Mouse (Mus musculus) right cerebral cortex, postnatal 10 days (tissue): ENCODE measurements around the gene B230217C12Rik.

Experiments
- DNase-seq, 2 experiments: peaks; one replicate each; pipeline ENCODE4 v3.0.0; 2021; ENCODE audit warnings: low spot score in 2 of 2

B230217C12Rik gene

DNA sequence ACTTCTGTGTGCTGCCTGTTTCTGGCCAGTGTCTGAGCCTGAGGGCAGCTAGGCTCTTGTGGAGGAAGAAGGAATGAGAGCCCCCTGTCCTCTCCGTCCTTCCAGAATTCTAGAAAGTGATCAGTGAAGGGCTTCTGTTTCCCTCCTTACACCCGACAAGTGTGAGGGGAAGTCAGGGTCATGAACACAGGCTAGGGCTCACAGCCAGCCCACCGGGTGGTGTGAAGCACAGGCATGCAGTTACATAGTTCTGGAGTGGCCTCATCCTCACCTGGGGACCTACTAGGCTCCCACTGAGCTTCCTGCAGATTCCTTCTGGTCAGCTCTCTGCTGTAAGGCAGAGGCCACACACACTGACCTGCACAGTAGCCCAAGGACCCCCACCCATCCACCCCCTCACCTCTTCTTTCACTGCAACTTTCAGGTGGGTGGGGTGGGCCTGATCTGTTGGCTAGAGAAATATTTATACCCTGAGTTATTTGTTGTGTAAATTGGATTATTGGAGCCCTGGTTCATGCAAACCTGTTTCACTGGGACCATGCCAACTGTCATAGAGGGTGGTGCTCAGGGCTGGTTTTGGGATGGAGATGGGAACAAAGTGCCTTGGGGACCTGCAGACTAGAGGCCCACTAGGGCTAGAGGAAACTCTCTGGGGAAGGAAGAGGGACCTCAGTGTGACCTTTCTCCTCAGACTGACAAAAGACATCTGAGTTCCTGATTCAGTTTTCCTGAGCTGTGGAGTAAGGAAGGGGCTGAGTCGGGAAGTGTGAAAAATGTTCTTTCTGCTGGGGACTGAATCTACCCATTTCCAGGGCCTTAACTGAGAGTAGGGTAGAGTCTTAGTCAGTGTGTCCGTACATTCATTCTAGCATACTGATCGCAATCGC, 31.1 kb upstream of the B230217C12Rik start:
- DNase-seq = no peak

DNA sequence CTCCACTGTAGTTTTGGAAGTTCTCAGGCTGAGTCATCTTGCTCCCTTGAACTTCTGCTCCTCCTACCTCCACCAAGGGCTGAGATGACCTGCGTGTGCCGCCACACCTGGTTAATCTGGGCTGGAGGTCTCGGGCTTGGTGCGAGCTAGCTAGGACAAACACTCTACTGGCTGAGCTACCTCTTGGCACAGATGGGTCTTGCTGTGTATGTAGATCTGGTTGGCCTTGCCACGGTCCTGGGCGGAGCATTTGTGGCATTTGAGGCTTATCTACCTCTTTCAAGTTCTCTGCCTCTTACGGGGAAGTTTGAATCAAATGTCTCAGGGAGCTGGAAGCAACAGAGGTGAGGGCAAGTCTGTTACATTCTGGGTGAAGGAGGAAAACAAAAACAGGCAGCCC, 30.2 kb upstream of the B230217C12Rik start:
- no peak for DNase-seq

DNA sequence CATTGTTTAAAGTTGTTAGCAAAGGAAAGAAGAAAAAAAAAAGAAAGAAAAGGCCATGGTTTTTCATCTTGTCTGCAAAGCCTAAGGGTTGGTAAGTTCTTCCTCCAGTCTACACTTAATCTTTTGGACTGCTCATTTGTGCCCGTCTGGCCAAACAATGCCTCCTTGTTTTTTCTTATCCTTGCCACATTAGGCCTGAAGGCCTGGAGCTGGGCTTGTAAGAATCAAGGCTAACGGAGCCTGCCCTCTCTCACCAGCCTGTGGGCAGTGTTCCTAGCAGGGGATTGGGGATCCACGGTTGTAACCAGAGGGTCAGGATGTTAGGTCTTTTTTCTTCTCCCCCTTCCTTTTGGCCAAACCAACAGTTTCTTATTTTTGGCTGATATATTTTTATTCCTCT, 29.6 kb upstream of the B230217C12Rik start:
- no peak for DNase-seq

DNA sequence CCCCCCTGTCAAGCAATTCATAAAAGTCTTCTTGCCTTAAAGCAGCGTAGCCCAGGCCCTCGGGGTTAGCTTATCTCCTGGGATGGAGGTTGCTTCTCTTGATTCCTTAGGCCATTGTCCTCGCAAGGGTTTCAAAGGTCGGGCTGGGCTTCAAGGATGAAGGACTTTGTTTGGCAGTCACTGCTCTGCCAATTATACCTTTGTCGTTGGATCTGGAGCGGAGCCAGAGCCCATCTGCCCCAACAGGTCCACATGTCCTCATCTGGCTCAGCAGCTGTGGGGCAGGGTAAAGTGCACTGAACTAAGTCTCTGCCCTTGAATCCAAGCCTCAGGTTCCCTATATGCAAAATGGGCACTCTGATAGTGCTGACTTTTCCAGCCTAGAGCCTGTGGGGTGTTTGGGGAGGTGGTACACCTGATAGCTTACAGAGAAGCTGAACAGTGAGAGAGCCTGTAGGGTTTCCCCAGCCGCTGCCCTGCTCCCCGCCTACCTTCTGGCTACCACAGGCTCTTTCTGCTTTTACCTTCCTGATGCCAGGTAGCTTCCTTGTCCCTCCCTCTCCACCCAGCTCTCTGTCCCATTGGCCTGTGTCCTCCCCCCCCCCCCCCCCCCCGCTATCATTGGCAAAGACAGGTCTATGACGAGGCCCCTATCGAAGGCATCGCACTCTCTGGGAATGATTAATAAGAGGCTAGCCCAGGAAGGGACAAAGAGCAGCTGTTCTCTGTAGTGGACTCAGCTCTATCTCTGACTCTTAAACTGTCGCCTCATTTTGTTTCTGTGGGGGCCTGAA, 28.8 kb upstream of the B230217C12Rik start:
- no peak for DNase-seq

DNA sequence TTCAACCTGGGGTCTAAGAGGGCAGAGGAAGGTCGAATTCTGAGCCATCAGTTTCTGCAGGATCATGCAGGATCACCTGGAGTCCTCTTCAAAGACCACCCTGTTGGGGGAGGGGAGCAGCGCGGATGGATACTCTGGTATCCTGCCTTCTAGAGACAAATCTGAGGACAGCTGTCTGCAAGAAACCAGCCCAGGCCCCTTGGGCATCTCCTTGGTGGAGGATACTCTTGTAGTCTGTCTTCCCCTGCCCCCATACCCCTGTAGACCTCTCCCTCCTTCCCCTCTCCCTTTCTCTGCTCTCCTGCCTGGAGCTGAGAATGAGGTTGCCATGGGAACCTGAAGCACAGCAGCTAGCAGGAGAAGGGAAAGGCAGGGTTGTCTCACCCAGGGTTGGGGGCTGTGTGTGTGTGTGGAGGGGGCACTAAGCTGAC, 28.1 kb upstream of the B230217C12Rik start:
- DNase-seq = peak; percentile 78 to 86

DNA sequence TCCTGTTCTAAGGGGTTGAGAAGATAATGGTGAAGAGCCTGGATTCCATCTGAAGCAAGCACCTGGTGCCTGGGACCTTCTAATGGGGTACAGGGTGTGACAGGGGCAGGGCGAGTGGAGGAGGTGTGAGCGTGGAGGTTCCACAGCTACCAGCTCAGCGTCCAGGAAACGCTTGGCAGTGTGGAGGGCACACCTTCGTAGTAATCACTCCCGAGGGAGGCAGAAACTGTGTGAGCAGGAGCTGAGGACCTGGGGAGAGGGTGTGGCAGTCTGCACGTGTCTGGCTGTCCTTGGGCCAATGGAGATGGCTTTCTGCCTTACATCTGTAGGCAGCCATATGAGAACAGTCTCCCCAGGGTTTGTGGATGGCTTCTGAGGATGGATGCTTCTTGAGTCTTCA, 27.5 kb upstream of the B230217C12Rik start:
- DNase-seq = no peak

DNA sequence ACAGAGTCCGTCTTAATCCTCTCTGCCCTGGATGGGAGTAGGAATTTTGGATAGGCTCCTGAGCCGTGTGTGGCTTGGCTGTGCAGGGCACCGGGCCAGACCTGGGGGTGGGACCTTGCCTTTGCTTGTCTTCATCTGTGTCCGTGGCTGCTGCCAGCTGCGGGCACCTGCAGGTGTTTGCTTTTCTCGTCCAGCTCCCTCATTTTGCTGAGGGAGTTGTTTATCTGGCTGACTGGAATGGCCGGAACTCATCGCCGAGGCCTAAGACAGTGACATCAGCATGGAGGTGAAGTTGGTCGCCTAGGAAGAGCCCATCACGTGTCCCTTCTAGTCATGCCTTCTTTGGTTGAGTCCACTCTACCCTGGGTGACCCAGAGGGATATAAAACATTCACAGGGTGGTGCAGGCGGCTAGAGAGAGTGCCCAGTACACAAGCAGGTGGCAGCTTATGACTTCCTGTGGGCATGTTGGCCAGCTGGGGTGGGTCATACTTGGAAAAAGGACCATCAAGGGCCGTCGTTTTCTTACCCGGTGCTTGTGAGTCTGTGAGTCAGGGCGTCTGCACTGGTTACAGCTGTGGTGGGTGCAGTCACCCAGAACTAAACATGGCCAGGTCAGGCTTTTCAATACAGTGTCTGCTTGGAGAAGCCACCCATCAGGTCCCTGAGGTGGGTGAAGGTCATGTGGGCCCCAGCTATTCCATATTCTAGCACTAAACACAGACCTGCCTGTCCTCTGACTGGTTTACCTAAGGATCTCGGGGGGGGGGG, 26.6 kb upstream of the B230217C12Rik start:
- DNase-seq = no peak

DNA sequence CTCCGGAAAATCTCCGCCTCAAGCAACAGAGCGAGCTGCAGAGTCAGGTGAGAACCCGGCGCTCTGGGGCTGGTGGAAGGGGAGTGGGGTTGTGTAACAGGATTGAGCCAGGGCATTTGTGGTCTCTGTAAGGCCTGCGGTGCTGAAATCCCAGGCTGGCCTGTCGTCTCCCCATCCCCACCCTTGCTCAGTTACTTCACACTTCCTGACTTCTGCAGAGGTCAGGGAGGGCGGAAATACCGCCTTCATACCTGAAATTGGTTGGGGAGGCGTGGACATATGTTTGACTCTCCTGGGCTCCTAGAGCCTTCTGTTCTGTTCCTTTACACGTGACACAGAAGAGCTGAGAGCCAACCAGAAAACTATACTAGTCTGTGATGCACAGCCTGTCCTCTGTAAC, 24.8 kb upstream of the B230217C12Rik start:
- DNase-seq = no peak

DNA sequence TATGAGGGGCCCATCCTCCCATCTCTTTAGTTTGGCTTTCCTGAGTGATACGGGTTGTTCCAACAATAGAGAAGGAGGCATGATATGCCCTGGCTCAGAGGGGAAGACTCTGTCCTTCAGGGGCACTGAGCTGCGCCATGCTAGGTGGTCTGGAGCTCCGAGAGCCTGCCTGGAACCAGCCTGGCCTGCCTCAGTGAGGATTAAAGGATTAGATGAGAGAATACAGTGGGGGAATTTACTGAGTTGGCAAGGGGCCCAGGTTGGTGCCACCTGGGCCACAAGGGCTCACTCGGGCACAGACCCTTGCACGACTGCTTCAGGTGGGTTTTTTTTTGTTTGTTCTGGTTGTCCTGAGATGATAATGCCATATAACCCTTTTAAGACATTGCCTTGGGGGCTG, 24.4 kb upstream of the B230217C12Rik start:
- no peak for DNase-seq

DNA sequence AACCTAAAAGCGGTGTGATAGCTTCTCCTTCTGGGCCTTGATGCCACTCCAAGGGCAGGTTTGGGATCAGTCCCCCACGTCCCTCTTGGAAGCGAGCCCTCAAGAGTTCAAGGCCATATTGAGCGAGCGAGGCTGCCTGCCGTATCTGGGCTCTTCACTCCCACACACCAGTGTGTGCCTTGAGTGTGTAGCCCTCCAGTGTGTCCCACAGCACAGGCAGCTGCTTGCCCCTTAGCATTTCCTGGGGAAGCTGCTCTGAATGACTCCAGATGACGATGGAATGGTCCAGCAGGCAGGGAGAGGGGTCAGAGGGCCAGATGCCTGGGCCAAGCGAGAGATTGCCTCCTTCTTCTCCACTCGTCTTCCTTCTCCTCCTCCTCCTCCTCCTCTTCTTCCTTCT, 23.7 kb upstream of the B230217C12Rik start:
- DNase-seq = no peak

DNA sequence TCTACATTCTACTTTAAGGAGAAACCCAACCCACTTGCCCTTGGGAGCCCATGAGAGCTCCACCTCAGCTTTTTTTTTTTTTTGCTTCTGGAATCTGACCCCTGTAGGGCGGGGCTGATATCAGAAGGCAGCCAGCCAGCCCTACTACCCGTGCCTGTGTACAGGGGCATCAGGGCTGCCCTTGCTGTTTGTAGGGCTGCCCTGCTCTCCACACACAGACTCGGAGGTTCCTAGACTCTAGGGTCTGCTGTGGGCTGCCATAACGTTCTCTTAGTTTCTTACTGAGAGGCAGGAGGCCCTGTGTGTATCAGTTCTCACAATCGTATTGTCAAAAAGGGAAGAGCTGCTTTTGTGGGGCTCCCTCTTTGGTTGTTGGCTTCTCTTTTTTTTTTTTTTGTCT, 23.2 kb upstream of the B230217C12Rik start:
- no peak for DNase-seq

DNA sequence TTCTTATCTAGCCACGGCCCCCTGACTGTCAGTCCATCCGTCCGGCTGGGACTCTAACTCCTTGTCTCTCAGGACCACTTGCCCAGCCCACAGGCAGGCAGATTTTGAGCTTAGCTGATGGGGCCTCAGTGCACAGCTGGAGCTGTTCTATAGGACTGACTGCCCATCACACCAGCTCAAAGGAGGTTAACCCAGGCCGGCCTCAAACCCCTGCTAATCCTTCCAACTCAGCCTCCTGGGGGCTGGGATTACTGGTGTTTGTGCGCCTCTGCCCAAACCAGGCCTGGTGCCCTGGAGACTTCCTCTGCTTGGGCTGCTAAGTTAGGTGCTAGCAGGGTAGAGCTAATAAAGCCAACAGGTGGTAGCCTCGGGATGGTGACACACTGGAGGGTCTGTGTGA, 22.6 kb upstream of the B230217C12Rik start:
- DNase-seq = no peak

DNA sequence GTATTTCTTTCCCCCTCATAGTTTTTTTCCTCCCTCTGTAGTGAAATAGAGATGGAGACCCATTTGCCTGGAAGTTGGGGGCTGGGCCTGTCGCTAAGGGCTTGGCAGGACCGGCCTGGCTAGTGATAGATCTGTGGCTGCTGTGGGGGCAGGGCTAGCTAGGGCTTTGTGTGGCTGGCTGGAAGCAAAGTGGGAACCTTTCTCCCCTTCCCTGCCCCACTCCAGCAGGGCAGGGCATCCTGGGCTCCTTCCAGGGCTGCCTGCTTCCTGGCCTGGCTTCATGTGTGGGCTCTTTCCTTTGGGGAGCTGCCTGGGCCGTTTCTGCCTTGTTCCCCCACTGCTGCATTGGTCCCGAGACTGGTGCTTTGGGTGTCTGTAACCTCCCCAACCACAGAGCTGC, 22.0 kb upstream of the B230217C12Rik start:
- peak; percentile 82 for DNase-seq

DNA sequence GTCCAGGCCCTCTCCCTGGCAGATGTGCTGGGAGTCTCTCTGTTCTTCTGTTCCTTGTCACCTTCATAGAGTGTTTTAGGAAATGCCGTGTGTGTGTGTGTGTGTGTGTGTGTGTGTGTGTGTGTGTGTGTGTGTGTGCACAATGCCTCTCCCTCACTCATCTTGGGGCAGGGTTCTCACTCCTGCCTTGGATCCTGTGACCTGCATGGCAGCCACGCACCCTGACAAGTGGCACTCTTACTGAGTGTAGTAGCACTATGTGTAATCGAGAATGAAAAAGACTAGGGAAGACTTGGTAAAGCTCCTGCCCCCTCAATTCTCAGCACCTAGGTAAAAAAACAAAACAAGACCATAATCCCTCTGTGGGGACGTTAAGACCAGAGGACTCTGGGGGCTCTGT, 21.5 kb upstream of the B230217C12Rik start:
- no peak for DNase-seq

DNA sequence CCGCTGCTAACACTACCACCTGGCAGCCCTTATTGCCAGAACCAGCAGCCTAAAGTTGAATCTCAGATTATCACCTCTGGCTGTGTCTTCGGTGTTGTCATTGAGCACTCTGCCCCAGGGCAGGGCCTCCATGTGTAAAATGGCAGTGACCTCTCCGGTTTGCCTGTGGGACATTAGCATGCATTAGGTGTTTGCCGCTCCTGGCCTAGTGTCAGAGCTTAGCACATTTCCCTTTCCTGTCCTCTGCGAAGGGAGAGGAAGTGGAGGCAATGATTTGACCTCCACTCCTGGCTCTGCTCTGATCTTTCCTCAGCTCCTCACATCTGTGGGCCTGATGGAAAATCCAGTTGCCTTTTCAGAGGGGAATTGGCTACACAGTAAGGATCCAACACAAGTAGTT, 20.7 kb upstream of the B230217C12Rik start:
- DNase-seq = no peak

DNA sequence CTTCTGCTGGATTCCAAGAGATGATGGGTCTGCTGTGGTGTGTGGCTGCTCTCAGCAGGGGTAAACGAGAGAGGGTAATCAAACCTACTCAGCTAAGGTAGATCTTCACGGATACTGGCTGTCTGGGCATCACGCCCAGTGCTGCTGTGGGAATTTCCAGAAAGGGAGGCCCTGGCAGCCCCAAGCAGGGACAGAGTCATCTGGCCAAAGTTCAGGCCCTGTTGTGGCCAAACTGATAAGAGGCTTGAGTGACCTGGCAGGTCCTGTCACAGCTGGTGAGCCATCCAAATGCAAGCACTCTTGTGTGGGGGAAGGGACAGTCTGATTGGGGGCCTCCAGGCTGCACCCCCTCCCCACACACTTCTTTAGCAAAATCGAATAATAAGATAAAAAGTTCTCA, 19.7 kb upstream of the B230217C12Rik start:
- DNase-seq = no peak

DNA sequence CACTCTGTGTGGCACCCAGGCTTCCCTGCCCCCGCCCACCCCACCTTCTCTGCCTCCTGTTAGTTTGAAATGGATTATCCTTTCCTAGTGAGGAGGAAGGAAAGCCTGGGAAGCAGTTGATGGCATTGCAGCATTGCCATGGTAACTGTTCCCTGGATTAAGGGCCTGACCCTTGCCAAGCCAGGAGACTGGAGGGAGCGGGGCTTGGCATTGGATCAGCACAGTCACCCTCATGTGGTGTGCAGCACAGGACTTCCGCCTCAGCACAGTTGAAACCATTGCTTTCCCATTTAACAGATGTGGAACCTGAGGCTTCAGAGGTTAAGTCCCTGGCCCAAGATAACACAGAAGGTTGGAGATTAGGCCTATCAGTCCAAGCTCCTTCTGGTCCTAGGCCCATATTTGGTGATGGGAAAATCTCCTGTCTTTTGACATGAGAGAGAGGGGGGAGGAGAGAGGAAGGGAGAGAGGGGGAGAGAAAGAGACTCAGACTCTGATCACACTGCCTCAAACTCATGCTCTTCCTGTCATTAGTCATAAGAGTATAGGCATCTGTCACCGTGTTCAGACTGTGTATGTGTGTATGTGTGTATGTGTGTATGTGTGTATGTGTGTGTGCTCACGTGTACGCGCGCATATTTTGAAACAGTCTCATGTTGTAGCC, 19.0 kb upstream of the B230217C12Rik start:
- DNase-seq = no peak

DNA sequence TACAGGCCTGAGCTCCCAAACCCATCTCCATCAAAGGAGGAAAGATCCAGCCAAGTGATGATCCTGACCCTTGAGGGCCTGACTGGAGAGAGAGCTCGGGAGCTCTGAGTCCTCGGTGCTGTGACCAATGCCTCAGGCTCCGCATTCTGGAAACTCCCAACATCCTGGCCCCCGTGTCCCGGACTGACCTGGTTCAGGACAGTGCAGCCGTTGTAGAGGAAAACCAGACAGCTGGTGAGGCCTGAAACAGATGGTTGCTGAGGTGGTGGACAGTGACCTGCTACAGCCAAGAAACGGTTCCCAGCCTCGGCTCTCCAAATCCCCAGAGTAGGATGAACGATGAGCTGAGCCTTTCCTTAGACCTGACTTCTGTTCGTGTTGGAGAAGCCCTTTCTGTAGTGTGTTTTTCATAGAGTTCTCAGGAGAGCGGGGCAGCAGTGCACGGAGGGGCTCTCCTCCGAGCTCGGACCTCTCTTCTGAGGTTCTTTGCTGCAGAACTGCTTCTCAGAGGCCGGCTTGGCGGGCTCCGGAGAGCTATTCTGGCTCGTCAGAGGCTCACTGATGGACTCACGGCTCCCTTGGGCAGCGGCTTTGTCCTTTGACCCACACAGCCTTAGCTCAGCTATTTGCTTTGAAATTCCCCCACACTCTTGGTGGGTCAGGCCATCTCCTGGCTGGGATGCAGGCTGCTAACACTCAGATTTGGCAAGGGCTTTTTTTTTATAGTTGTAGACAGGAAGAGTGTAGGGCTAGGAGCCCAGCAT, 17.6 kb upstream of the B230217C12Rik start:
- no peak for DNase-seq

DNA sequence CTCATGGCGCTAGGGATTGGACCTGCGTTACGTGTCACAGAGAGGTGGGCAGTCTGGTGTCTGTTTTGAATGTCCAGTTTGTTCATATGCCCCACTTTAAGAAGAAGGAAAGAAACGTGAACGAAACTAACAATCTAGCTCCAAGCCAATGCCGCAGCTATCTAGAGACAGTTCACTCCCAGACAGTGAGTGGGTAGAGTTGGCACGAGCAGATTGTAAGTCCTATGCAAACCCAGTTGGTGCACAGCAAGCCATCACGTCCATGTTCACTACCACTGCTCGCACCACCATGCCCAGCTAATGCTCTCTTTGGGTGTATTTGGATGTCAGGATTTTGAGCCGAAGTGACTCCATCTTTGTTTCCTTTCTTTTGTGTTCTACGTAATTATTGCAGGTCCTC, 16.4 kb upstream of the B230217C12Rik start:
- DNase-seq = no peak

DNA sequence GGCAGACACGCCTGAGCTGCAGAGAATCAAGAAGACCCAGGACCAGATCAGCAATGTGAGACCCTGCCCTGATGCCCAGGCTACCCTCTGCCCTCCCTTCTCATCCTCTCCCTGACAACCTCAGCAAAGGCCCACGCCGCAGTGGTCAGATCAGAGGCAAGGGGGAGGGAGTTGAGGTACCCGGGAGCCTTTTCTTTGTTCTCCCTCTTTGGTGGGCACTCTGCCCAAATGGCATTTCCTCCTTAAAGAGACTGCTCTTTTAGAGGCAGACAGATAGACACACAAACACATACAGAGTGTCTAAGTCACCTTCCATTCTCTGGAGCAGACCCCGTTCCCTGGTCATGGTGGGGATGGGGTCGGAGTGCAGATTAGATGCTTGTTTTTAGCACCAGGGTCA, 15.7 kb upstream of the B230217C12Rik start:
- peak; percentile 62 to 64 for DNase-seq

DNA sequence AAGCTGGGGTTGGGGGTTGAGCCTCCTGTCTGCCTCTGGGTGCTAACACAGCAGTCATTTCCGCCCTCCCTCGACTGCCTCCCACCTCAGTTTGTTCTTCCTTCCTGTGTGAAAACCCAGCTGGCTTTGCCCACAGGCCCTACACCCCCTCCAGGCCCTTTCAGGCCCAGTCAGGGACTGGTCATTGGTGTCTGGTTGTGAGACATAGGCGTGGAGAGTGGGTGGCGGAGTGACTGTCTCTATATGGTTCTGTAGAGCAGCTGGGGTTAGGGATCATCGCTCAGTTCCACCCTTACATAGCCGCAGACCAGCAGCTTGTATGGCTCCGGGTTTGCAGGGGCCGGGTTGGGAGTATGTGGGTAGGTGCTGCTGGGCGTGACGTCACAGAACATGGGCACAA, 15.3 kb upstream of the B230217C12Rik start:
- DNase-seq = peak in 1 of 2 experiments; percentile 51
